Mouse (Mus musculus): ENCODE results near the gene Wnk1.

- no peak for TF ChIP-seq POLR2A (IDR thresholded peaks at IDR 0.05; ENCODE audit: insufficient read depth, low read depth, low read length)
- TF ChIP-seq CTCF (IDR thresholded peaks at IDR 0.05) = no peak
These were observed 15.9 kb upstream of the Wnk1 start for GRCm38 (mm10) chr6:120054412-120054811.

Data from heart, adult 2 months (tissue).